Mouse (Mus musculus) CH12.LX (cell line): ENCODE results near the gene Clca2. TPM values are rescaled to one million over a fixed set of nuclear protein-coding genes. Genes with fewer than 3 reads are reported as not detected.

ENCODE experiments used
- DNase-seq: peaks from one replicate; pipeline ENCODE4 v3.0.0-alpha.2; 2013; ENCODE audit errors: extremely low read depth
- H3K27ac ChIP-seq: 2 replicates; pipeline ENCODE4 v1.5.1; 2012; ENCODE audit warnings: low read depth, mild to moderate bottlenecking, control low read depth, moderate library complexity; ENCODE audit not compliant: insufficient read depth
- H3K27me3 ChIP-seq: replicated peaks from 2 replicates; pipeline ENCODE3; 2012; ENCODE audit warnings: inconsistent platforms
- H3K36me3 ChIP-seq, 2 experiments: replicated peaks in 1 of 2; 2 replicates each; pipeline versions ENCODE3 to v1.6.1; 2012; ENCODE audit warnings: inconsistent platforms in 1 of 2, low read length in 1 of 2, mild to moderate bottlenecking in 1 of 2, mixed read lengths in 1 of 2, moderate library complexity in 1 of 2; ENCODE audit not compliant: control insufficient read depth in 1 of 2, insufficient read depth in 1 of 2
- H3K4me1 ChIP-seq, 2 experiments: 2 replicates each; pipeline ENCODE4 v1.6.1; 2012; ENCODE audit warnings: inconsistent platforms in 1 of 2, moderate library complexity in 1 of 2; ENCODE audit not compliant: insufficient read depth in 2 of 2, control insufficient read depth in 1 of 2
- H3K4me2 ChIP-seq: 2 replicates; pipeline ENCODE4 v1.6.1; 2012; ENCODE audit warnings: low read depth, mild to moderate bottlenecking, control low read depth; ENCODE audit not compliant: poor library complexity, insufficient read depth, severe bottlenecking
- H3K4me3 ChIP-seq, 3 experiments: fragments of 150-350 bp in 1 of 3; sonication (generic) in 1 of 3; replicated peaks in 1 of 3; 2 replicates each; pipeline versions ENCODE3 to v1.5.1; 2011 to 2012; ENCODE audit warnings: low read depth in 2 of 3, low read length in 2 of 3, mild to moderate bottlenecking in 2 of 3, moderate library complexity in 2 of 3, control low read depth in 1 of 3, improper control_type of control experiment in 1 of 3, inconsistent platforms in 1 of 3, mixed read lengths in 1 of 3; ENCODE audit not compliant: poor library complexity in 1 of 3
- H3K79me2 ChIP-seq: replicated peaks from 2 replicates; pipeline ENCODE4 v1.6.1; 2012; ENCODE audit warnings: mild to moderate bottlenecking, moderate library complexity; ENCODE audit not compliant: control insufficient read depth, poor library complexity, insufficient read depth, severe bottlenecking; ENCODE audit errors: extremely low read depth
- H3K9ac ChIP-seq: 2 replicates; pipeline ENCODE4 v1.6.1; 2012; ENCODE audit warnings: low read depth, mild to moderate bottlenecking, control low read depth, moderate library complexity; ENCODE audit not compliant: insufficient read depth
- H3K9me3 ChIP-seq: replicated peaks from 2 replicates; pipeline ENCODE3; 2012; ENCODE audit warnings: low read length, inconsistent platforms, mixed read lengths
- BHLHE40 ChIP-seq: IDR thresholded peaks from 2 replicates; pipeline ENCODE4 v1.6.1; 2011; ENCODE audit warnings: mild to moderate bottlenecking, low read depth, low read length, improper control_type of control experiment
- CHD1 ChIP-seq: IDR thresholded peaks from 2 replicates; pipeline ENCODE4 v1.6.1; 2012; ENCODE audit warnings: low read depth, low read length, improper control_type of control experiment, inconsistent platforms
- CTCF ChIP-seq, 2 experiments: IDR thresholded peaks in 1 of 2; conservative IDR thresholded peaks in 1 of 2; 2 replicates each; pipeline ENCODE4 v1.5.1; 2011 to 2012; ENCODE audit warnings: low read depth in 2 of 2, low read length in 2 of 2, improper control_type of control experiment in 1 of 2, inconsistent platforms in 1 of 2, mild to moderate bottlenecking in 1 of 2, moderate library complexity in 1 of 2
- HCFC1 ChIP-seq: IDR thresholded peaks from 2 replicates; pipeline ENCODE4 v1.6.1; 2012; ENCODE audit warnings: low read depth, mild to moderate bottlenecking, inconsistent platforms, low read length, improper control_type of control experiment
- KAT2A ChIP-seq: IDR thresholded peaks from 2 replicates; pipeline ENCODE4 v1.6.1; 2012; ENCODE audit warnings: low read length, improper control_type of control experiment, inconsistent platforms; ENCODE audit not compliant: insufficient replicate concordance
- MAFK ChIP-seq: IDR thresholded peaks from 2 replicates; pipeline ENCODE4 v1.6.1; 2011; ENCODE audit warnings: low read length, improper control_type of control experiment; ENCODE audit not compliant: insufficient replicate concordance
- MAZ ChIP-seq: IDR thresholded peaks from 2 replicates; pipeline ENCODE4 v1.6.1; 2012; ENCODE audit warnings: low read depth, mild to moderate bottlenecking, inconsistent platforms, low read length, improper control_type of control experiment, moderate library complexity
- MXI1 ChIP-seq: IDR thresholded peaks from 2 replicates; pipeline ENCODE4 v1.6.1; 2011; ENCODE audit warnings: mild to moderate bottlenecking, low read depth, low read length, improper control_type of control experiment
- MYC ChIP-seq: IDR thresholded peaks from 2 replicates; pipeline ENCODE4 v1.6.1; 2011; ENCODE audit warnings: low read depth, mild to moderate bottlenecking, improper control_type of control experiment, low read length
- NELFE ChIP-seq: IDR thresholded peaks from 2 replicates; pipeline ENCODE4 v1.6.1; 2011; ENCODE audit warnings: low read depth, low read length, improper control_type of control experiment
- NRF1 ChIP-seq: IDR thresholded peaks from 2 replicates; pipeline ENCODE4 v1.6.1; 2014; ENCODE audit warnings: low read depth, mild to moderate bottlenecking, inconsistent platforms, low read length, improper control_type of control experiment, moderate library complexity
- POLR2A ChIP-seq: IDR thresholded peaks from 2 replicates; pipeline ENCODE4 v1.6.1; 2011; ENCODE audit warnings: low read depth, mild to moderate bottlenecking, improper control_type of control experiment, low read length
- TCF12 ChIP-seq: IDR thresholded peaks from 2 replicates; pipeline ENCODE4 v1.6.1; 2014; ENCODE audit warnings: low read depth, mild to moderate bottlenecking, inconsistent platforms, low read length, improper control_type of control experiment
- UBTF ChIP-seq: IDR thresholded peaks from 2 replicates; pipeline ENCODE4 v1.6.1; 2012; ENCODE audit warnings: low read depth, mild to moderate bottlenecking, inconsistent platforms, low read length, improper control_type of control experiment, moderate library complexity
- USF2 ChIP-seq: conservative IDR thresholded peaks from 2 replicates; pipeline ENCODE4 v1.6.1; 2011; ENCODE audit warnings: low read depth, low read length, improper control_type of control experiment
- ZKSCAN1 ChIP-seq: IDR thresholded peaks from 2 replicates; pipeline ENCODE4 v1.6.1; 2012; ENCODE audit warnings: low read depth, inconsistent platforms, low read length, improper control_type of control experiment, borderline replicate concordance
- ZMIZ1 ChIP-seq: IDR thresholded peaks from 2 replicates; pipeline ENCODE4 v1.6.1; 2012; ENCODE audit warnings: low read depth, mild to moderate bottlenecking, inconsistent platforms, low read length, improper control_type of control experiment
- dilution Hi-C: fragments of 300-500 bp; cut with MboI; formaldehyde crosslinking; loops from 2 replicates; pipeline ENCODE4 v1.14.3; 2020; ENCODE audit warnings: low sequenced_read_pairs; ENCODE audit not compliant: extremely low pct_unique_long_range_greater_than_20kb, extremely low pct_ligation_motif_present
- in situ Hi-C: fragments of 300-500 bp; cut with MboI; formaldehyde crosslinking; loops from 3 replicates; pipeline ENCODE4 v1.14.3; 2019; ENCODE audit warnings: low sequenced_read_pairs, low pct_ligation_motif_present, low pct_unique_long_range_greater_than_20kb, mixed read lengths
- polyA plus RNA-seq: library from polyadenylated mRNA; unstranded; fragments of >175 nt; gene quantifications from 2 replicates; pipeline ENCODE4 v1.2.1, GENCODE M21; 2012; ENCODE audit warnings: low read depth; ENCODE audit not compliant: insufficient read length
- total RNA-seq, 2 experiments: library from RNA; depleted of rRNA; stranded (reverse); fragments of 300-350 nt in 1 of 2; fragments of >200 nt in 1 of 2; gene quantifications; 2 replicates each; pipeline ENCODE4 v1.2.3; 2012 to 2014

Clca2 gene
- total and polyA plus RNA-seq, 3 experiments, result 0.07 to 0.17 (median 0.13) TPM

DNA sequence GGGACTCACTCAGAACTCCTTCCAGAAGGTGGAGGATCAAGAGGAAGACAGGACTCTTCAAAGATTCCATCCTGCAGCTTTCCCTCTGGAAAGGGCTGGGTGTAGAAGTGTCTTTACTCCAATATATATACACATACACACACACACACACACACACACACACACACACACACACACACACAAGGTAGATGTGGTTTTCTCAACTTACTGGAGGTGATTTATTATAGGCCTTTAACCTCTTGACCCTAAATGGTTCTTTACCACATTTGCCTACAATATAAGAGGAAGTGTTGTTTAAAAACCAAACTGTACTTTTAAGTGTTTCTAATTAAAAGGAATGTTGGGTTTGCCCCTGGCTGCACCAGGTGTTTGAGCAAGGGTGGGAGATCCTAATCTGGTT, 66.6 kb downstream of the Clca2 start, which contains the start of gene Clca1:
TSS of gene Clca1 (minus strand) at position 101 of the 400 bp plus-strand sequence.
- TF ChIP-seq CTCF (conservative IDR thresholded peaks at IDR 0.05 in 1 of 2, IDR thresholded peaks at IDR 0.05 in 1 of 2; ENCODE audit: low read depth in 2 of 2, low read length in 2 of 2), result no peak
- TF ChIP-seq KAT2A, result no peak
- TF ChIP-seq CHD1, result no peak
- TF ChIP-seq ZMIZ1, result no peak
- no peak for TF ChIP-seq MYC
- TF ChIP-seq NRF1, result no peak
- TF ChIP-seq MAFK, result no peak
- TF ChIP-seq TCF12, result no peak
- no peak for TF ChIP-seq HCFC1
- TF ChIP-seq USF2, result no peak
- no peak for TF ChIP-seq UBTF
- TF ChIP-seq BHLHE40, result no peak
- TF ChIP-seq NELFE, result no peak
- no peak for TF ChIP-seq POLR2A
- TF ChIP-seq MAZ, result no peak
- no peak for TF ChIP-seq MXI1
- TF ChIP-seq, all 38 proteins: peak for 0
- no peaks in the 10 kb centered on the region for H3K79me2 ChIP-seq
- H3K4me2 ChIP-seq, result no peak within 1 kb of the TSS
- H3K4me3 ChIP-seq, result no peak within 1 kb of the TSS
- no peak within 1 kb of the TSS for H3K9ac ChIP-seq
- no peak for DNase-seq
- H3K36me3 ChIP-seq, result no peaks in the 10 kb centered on the region
- H3K4me1 ChIP-seq, result peaks cover 0 to 15% of the 10 kb centered on the region in 2 experiments; a peak in 2 of 4 replicates
- dilution Hi-C loops, result no loop called here
- in situ Hi-C loops, result no loop called here
- no peaks in the 10 kb centered on the region for H3K9me3 ChIP-seq
- no peak within 1 kb of the TSS for H3K27ac ChIP-seq
- H3K27me3 ChIP-seq, result no peaks in the 10 kb centered on the region

DNA sequence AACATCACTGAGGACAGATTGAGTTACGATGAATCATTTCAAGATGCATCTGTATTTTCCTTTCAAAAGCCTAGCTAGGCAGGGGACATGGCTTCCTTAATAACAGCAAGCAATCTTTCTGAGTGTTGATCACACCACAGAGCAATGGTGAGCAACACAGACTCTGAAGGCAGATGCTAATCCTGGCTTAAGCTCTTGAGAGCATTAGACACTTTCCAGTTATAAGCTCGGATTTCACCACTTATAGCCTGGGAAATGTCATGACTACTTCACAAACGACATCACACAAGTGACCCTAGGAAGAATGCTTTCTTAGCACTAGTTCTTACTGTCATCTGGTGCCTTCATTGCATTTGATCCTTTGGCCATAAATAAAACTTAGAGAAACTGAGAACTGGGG, 71.2 kb downstream of the Clca2 start:
- H3K4me2 ChIP-seq, result no peak overlapping the region
- H3K4me1 ChIP-seq, result peaks cover 0 to 12% of the 10 kb centered on the region in 2 experiments; a peak in 2 of 4 replicates
- H3K36me3 ChIP-seq, result no peaks in the 10 kb centered on the region
- H3K9me3 ChIP-seq, result no peaks in the 10 kb centered on the region
- H3K4me3 ChIP-seq, result no peak overlapping the region
- H3K27me3 ChIP-seq, result no peaks in the 10 kb centered on the region
- H3K9ac ChIP-seq, result no peak overlapping the region
- TF ChIP-seq BHLHE40 (no peak), POLR2A (no peak), ZKSCAN1 (no peak)
- no peaks in the 10 kb centered on the region for H3K79me2 ChIP-seq
- H3K27ac ChIP-seq, result no peak overlapping the region
- in situ Hi-C loops, result loop anchor here (5.0 kb wide), 1 partner anchor 69 kb away; the partner anchor contains the start of gene Clca2
- DNase-seq, result no peak
- dilution Hi-C loops, result no loop called here
